Mouse (Mus musculus): ENCODE measurements at regions not wholly inside any gene's neighbourhood (a gene's known extent, or its start where the extent isn't known, plus 50 kb on each side); places are given as distances from the start of the nearest gene placed in this dataset.
A peak's percentile ranks its signal among the peaks of the same experiment; 100 is the strongest.

DNA sequence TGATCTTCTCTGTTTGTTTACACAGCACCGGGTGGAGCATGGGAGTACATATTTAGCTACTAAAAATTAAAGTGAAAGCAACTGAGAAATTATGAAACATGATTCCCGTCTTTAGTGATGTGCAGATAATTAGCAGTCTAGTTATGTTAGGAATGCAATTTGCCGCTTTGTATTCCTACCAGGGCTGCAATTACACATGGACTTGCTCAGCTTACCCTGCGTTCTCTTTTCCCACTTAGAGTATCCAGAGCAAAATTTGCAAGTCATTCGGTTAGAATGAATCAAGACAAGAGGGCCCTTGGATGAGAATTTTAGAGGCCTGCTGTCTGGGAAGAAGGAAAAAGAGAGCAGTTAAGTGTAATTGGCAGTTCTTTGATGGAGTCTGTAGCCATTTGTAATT is 126.0 kb upstream of the Gpr149 start:
- intact Hi-C loops (cut with DNase I) = no loop called here
- no peak for DNase-seq (ENCODE audit: low spot score in 2 of 2)

GRCm38 (mm10) chr3:62725947-62726346 is 121.0 kb upstream of the Gpr149 start:
- peak in 1 of 2 experiments; percentile 7 for DNase-seq (ENCODE audit: low spot score in 2 of 2)
- intact Hi-C loops (cut with DNase I) = no loop called here

- DNase-seq (ENCODE audit: low spot score in 2 of 2) = no peak
- intact Hi-C loops (cut with DNase I) = no loop called here
Measured at GRCm38 (mm10) chr3:62716849-62717248, 111.9 kb upstream of the Gpr149 start.

GRCm38 (mm10) chr3:62715311-62715971 is 110.5 kb upstream of the Gpr149 start:
- DNase-seq (ENCODE audit: low spot score in 2 of 2) = no peak
- intact Hi-C loops (cut with DNase I) = no loop called here
